Mouse (Mus musculus) 416B (cell line): Measurements from ENCODE around the gene Mageb16.

Experiments
- DNase-seq: peaks from one replicate; pipeline ENCODE4 v3.0.0; 2011; ENCODE audit warnings: low read depth

Gene Mageb16

GRCm38 (mm10) chrX:79671411-79671810 lies at the start of gene Mageb16:
TSS of gene Mageb16 (minus strand) at chrX:79671435.
- no peak for DNase-seq

- no peak for DNase-seq
Observed at GRCm38 (mm10) chrX:79651091-79651490, 20.1 kb downstream of the Mageb16 start.

GRCm38 (mm10) chrX:79635396-79635795 lies 35.8 kb downstream of the Mageb16 start:
- no peak for DNase-seq

- no peak for DNase-seq
Observed at GRCm38 (mm10) chrX:79606462-79606861, 64.8 kb downstream of the Mageb16 start.
